Mouse (Mus musculus): ENCODE data around the gene Gm37240. TPM values are rescaled to one million over a fixed set of nuclear protein-coding genes. Genes with fewer than 3 reads are reported as not detected.

Gm37240 gene
- polyA plus RNA-seq, 1 experiment from 2014 or later: 0.52 TPM

- H3K4me2 ChIP-seq (replicated peaks; ENCODE audit: low read depth, low read length): no peak overlapping the region
- 79% methylated on average over 7 of the region's 7 CpGs for whole genome bisulfite sequencing
- no peak for ATAC-seq (ENCODE audit: low FRiP score)
Observed at GRCm38 (mm10) chr3:85764937-85765337, 122.4 kb downstream of the Gm37240 start.

DNA sequence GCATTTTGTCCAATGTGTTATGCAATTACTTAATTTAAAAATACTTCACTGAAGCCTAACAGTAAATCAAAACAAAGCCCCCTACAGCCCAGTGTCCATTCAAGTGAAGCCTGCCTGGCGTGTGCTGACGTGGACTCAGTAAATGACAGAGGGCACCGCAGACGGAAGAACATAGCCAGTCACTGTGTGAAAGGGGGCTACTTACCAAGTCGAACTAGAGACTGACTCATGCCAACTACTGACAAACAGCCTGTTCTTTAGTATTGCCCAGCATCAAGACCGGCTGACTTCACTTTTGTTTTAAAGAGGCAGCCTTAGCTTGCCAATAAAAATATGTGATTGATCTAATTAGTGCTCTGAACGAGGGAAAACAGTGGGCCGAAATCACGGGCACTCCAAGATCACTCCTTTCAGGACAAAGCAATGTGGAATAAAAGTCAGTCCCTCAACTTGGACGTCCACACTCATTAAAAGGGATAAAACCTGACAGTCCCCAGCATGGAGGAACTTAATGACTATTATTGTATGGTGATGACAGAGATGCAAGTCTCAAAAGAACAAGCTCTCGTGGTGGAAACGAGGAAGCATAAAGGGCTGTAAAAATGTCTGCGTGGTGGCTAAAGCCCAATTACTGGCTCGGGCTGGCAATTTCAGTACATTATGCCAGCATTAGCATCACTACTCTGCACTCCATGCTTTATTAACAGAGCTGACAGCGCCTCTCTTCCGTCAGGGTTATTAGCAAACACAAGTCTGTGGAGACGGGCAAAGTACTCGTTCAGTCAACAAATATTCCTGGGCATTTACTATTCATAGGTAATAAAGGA is 123.1 kb downstream of the Gm37240 start:
- Histone ChIP-seq H3K4me3 (ENCODE audit: low read depth, low read length) (no peak overlapping the region), H3K4me1 (replicated peaks; ENCODE audit: control insufficient read depth, insufficient read depth, low read length) (no peaks in the 10 kb centered on the region), H3K9me3 (ENCODE audit: control insufficient read depth, low read length) (no peaks in the 10 kb centered on the region), H3K9ac (ENCODE audit: low read depth, low read length) (no peak overlapping the region), H3K4me2 (replicated peaks; ENCODE audit: low read depth, low read length) (no peak overlapping the region), H3K27me3 (ENCODE audit: control insufficient read depth, insufficient read depth, low read length) (no peaks in the 10 kb centered on the region), H3K36me3 (ENCODE audit: control insufficient read depth, insufficient read depth, low read length) (no peaks in the 10 kb centered on the region), H3K27ac (ENCODE audit: low read depth, low read length) (no peak overlapping the region)
- ATAC-seq (ENCODE audit: low FRiP score): no peak
- 72% methylated on average over 18 of the region's 18 CpGs for WGBS
- no peak for DNase-seq (ENCODE audit: low spot score)

More at GRCm38 (mm10) chr3:85764937-85765337, 122.4 kb downstream of the Gm37240 start:
- H3K36me3 ChIP-seq (ENCODE audit: control insufficient read depth, insufficient read depth, low read length): no peaks in the 10 kb centered on the region
- H3K4me1 ChIP-seq (replicated peaks; ENCODE audit: control insufficient read depth, insufficient read depth, low read length): no peaks in the 10 kb centered on the region
- H3K9me3 ChIP-seq (ENCODE audit: control insufficient read depth, low read length): no peaks in the 10 kb centered on the region
- H3K4me3 ChIP-seq (ENCODE audit: low read depth, low read length): no peak overlapping the region
- H3K27ac ChIP-seq (ENCODE audit: low read depth, low read length): no peak overlapping the region
- no peak overlapping the region for H3K9ac ChIP-seq (ENCODE audit: low read depth, low read length)
- H3K27me3 ChIP-seq (ENCODE audit: control insufficient read depth, insufficient read depth, low read length): no peaks in the 10 kb centered on the region
- no peak for DNase-seq (ENCODE audit: low spot score)

- H3K36me3 ChIP-seq (ENCODE audit: control insufficient read depth, insufficient read depth, low read length): no peaks in the 10 kb centered on the region
- DNase-seq (ENCODE audit: low spot score): no peak
- 72% methylated on average over 2 of the region's 2 CpGs for WGBS
- H3K9me3 ChIP-seq (ENCODE audit: control insufficient read depth, low read length): no peaks in the 10 kb centered on the region
- no peak overlapping the region for H3K9ac ChIP-seq (ENCODE audit: low read depth, low read length)
- no peaks in the 10 kb centered on the region for H3K27me3 ChIP-seq (ENCODE audit: control insufficient read depth, insufficient read depth, low read length)
- no peak for ATAC-seq (ENCODE audit: low FRiP score)
- H3K4me3 ChIP-seq (ENCODE audit: low read depth, low read length): no peak overlapping the region
- H3K4me2 ChIP-seq (replicated peaks; ENCODE audit: low read depth, low read length): no peak overlapping the region
- no peak overlapping the region for H3K27ac ChIP-seq (ENCODE audit: low read depth, low read length)
- H3K4me1 ChIP-seq (replicated peaks; ENCODE audit: control insufficient read depth, insufficient read depth, low read length): no peaks in the 10 kb centered on the region
Observed at GRCm38 (mm10) chr3:85757944-85758343, 129.4 kb downstream of the Gm37240 start.

DNA sequence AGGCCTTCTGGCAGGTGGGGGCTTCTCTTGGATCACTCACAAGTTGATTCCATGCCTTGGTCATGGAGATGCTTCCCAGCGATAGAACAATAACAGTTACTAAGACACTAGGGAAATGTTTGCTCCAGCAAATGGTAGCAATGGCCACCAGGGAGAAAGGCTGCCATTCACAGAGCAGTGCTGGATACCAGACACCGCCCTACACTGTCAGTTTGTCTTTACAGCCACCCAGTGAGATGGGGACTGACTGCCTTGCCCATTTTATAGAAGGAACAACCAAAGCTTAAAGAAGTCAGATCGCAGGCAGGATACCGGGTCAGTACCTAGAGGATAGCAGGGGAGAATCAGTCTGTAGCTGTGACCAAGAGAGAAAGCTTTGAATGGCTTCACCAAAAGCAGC is 129.9 kb downstream of the Gm37240 start:
- H3K4me1 ChIP-seq (replicated peaks; ENCODE audit: control insufficient read depth, insufficient read depth, low read length): no peaks in the 10 kb centered on the region
- no peaks in the 10 kb centered on the region for H3K9me3 ChIP-seq (ENCODE audit: control insufficient read depth, low read length)
- no peak overlapping the region for H3K27ac ChIP-seq (ENCODE audit: low read depth, low read length)
- H3K4me2 ChIP-seq (replicated peaks; ENCODE audit: low read depth, low read length): no peak overlapping the region
- H3K36me3 ChIP-seq (ENCODE audit: control insufficient read depth, insufficient read depth, low read length): no peaks in the 10 kb centered on the region
- no peak overlapping the region for H3K9ac ChIP-seq (ENCODE audit: low read depth, low read length)
- no peak overlapping the region for H3K4me3 ChIP-seq (ENCODE audit: low read depth, low read length)
- no peaks in the 10 kb centered on the region for H3K27me3 ChIP-seq (ENCODE audit: control insufficient read depth, insufficient read depth, low read length)
- ATAC-seq (ENCODE audit: low FRiP score): no peak
- 86% methylated on average over 4 of the region's 4 CpGs for WGBS
- DNase-seq (ENCODE audit: low spot score): no peak

DNA sequence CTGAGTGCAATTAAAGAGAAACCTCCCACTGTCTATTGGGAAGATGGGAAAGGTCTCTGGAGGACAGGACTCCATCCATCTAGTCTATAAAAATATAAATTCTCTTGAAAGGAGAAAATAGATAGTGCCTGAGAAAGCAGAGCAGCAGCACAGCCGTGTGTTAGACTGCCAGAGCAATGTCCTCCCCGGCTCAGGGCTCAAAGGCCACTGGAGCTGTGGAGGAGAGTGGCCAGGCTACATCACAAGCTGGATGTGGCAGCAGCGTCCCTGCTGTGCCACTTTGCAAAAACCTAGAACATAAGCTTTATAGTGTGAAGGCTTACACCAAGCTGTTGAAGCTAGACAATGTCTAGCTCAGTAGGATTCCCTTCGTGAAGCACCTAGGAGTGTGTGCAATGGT is 138.0 kb downstream of the Gm37240 start:
- Histone ChIP-seq H3K9me3 (ENCODE audit: control insufficient read depth, low read length) (no peaks in the 10 kb centered on the region), H3K4me3 (ENCODE audit: low read depth, low read length) (no peak overlapping the region), H3K36me3 (ENCODE audit: control insufficient read depth, insufficient read depth, low read length) (no peaks in the 10 kb centered on the region), H3K27me3 (ENCODE audit: control insufficient read depth, insufficient read depth, low read length) (no peaks in the 10 kb centered on the region), H3K27ac (ENCODE audit: low read depth, low read length) (no peak overlapping the region), H3K4me1 (replicated peaks; ENCODE audit: control insufficient read depth, insufficient read depth, low read length) (no peaks in the 10 kb centered on the region), H3K4me2 (replicated peaks; ENCODE audit: low read depth, low read length) (no peak overlapping the region), H3K9ac (ENCODE audit: low read depth, low read length) (no peak overlapping the region)
- 56% methylated on average over 4 of the region's 4 CpGs for whole genome bisulfite sequencing
- DNase-seq (ENCODE audit: low spot score): no peak
- ATAC-seq (ENCODE audit: low FRiP score): no peak

DNA sequence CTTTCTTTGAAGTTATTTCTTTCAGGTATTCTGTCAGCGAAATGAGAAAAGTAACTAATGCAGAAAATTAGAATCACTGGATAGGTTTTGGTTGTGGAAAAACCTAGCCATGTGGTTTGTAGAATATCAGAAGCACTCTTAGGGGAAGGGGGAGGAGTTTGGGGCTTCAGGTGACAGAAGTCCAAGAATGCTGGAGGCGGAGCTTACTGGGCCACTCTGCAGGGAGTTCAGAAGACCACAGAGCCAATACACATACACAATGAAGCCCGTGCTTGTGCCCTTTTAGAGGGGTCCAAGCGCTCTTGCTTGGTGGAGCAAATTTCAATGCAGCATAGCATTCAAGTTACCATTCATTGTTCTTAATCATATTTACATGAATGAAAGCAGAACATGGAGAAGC is 138.5 kb downstream of the Gm37240 start:
- WGBS: 21% methylated on average over 4 of the region's 4 CpGs
- Histone ChIP-seq H3K36me3 (ENCODE audit: control insufficient read depth, insufficient read depth, low read length) (no peaks in the 10 kb centered on the region), H3K4me2 (replicated peaks; ENCODE audit: low read depth, low read length) (no peak overlapping the region), H3K4me1 (replicated peaks; ENCODE audit: control insufficient read depth, insufficient read depth, low read length) (no peaks in the 10 kb centered on the region), H3K4me3 (ENCODE audit: low read depth, low read length) (no peak overlapping the region), H3K27ac (ENCODE audit: low read depth, low read length) (no peak overlapping the region), H3K9me3 (ENCODE audit: control insufficient read depth, low read length) (no peaks in the 10 kb centered on the region), H3K9ac (ENCODE audit: low read depth, low read length) (no peak overlapping the region), H3K27me3 (ENCODE audit: control insufficient read depth, insufficient read depth, low read length) (no peaks in the 10 kb centered on the region)
- ATAC-seq (ENCODE audit: low FRiP score) (no peak), DNase-seq (ENCODE audit: low spot score) (no peak)

- H3K9me3 ChIP-seq (ENCODE audit: control insufficient read depth, low read length): no peaks in the 10 kb centered on the region
- no peak overlapping the region for H3K4me2 ChIP-seq (replicated peaks; ENCODE audit: low read depth, low read length)
- H3K36me3 ChIP-seq (ENCODE audit: control insufficient read depth, insufficient read depth, low read length): no peaks in the 10 kb centered on the region
- ATAC-seq (ENCODE audit: low FRiP score) (no peak), DNase-seq (ENCODE audit: low spot score) (no peak)
- no peak overlapping the region for H3K4me3 ChIP-seq (ENCODE audit: low read depth, low read length)
- no peak overlapping the region for H3K27ac ChIP-seq (ENCODE audit: low read depth, low read length)
- no peak overlapping the region for H3K9ac ChIP-seq (ENCODE audit: low read depth, low read length)
- no peaks in the 10 kb centered on the region for H3K27me3 ChIP-seq (ENCODE audit: control insufficient read depth, insufficient read depth, low read length)
- no peaks in the 10 kb centered on the region for H3K4me1 ChIP-seq (replicated peaks; ENCODE audit: control insufficient read depth, insufficient read depth, low read length)
- WGBS: 75% methylated on average over 4 of the region's 4 CpGs
Observed at GRCm38 (mm10) chr3:85746116-85746515, 141.2 kb downstream of the Gm37240 start.

- Histone ChIP-seq H3K9ac (ENCODE audit: low read depth, low read length) (no peak overlapping the region), H3K4me2 (replicated peaks; ENCODE audit: low read depth, low read length) (no peak overlapping the region), H3K36me3 (ENCODE audit: control insufficient read depth, insufficient read depth, low read length) (no peaks in the 10 kb centered on the region), H3K27me3 (ENCODE audit: control insufficient read depth, insufficient read depth, low read length) (no peaks in the 10 kb centered on the region), H3K27ac (ENCODE audit: low read depth, low read length) (no peak overlapping the region), H3K4me3 (ENCODE audit: low read depth, low read length) (no peak overlapping the region), H3K4me1 (replicated peaks; ENCODE audit: control insufficient read depth, insufficient read depth, low read length) (no peaks in the 10 kb centered on the region), H3K9me3 (ENCODE audit: control insufficient read depth, low read length) (no peaks in the 10 kb centered on the region)
- WGBS: 92% methylated on average over 3 of the region's 3 CpGs
- DNase-seq (ENCODE audit: low spot score) (no peak), ATAC-seq (ENCODE audit: low FRiP score) (no peak)
Observed at GRCm38 (mm10) chr3:85741767-85742166, 145.6 kb downstream of the Gm37240 start.

- ATAC-seq (ENCODE audit: low FRiP score): no peak
- 83% methylated on average over 3 of the region's 3 CpGs for WGBS
- DNase-seq (ENCODE audit: low spot score): no peak
Observed at GRCm38 (mm10) chr3:85738591-85738990, 148.7 kb downstream of the Gm37240 start.

More at GRCm38 (mm10) chr3:85738591-85738990, 148.7 kb downstream of the Gm37240 start:
- Histone ChIP-seq H3K4me2 (replicated peaks; ENCODE audit: low read depth, low read length) (no peak overlapping the region), H3K9me3 (ENCODE audit: control insufficient read depth, low read length) (no peaks in the 10 kb centered on the region), H3K9ac (ENCODE audit: low read depth, low read length) (no peak overlapping the region), H3K4me1 (replicated peaks; ENCODE audit: control insufficient read depth, insufficient read depth, low read length) (no peaks in the 10 kb centered on the region), H3K27me3 (ENCODE audit: control insufficient read depth, insufficient read depth, low read length) (no peaks in the 10 kb centered on the region), H3K27ac (ENCODE audit: low read depth, low read length) (no peak overlapping the region), H3K36me3 (ENCODE audit: control insufficient read depth, insufficient read depth, low read length) (no peaks in the 10 kb centered on the region), H3K4me3 (ENCODE audit: low read depth, low read length) (no peak overlapping the region)

All from hindbrain, embryonic 11.5 days (tissue).